Mouse (Mus musculus) mature B cell (primary cell): ENCODE measurements around the gene Ptcd1.
"Not testable (repeated sequence)": the region's sequence is repeated elsewhere in the genome, so short reads cannot be mapped to it uniquely, and the experiment has no call there.

Source experiments
- in situ Hi-C: fragments of 300-500 bp; cut with MboI; formaldehyde crosslinking; loops from 2 replicates; pipeline ENCODE4 v1.14.3; 2019

Ptcd1 gene

GRCm38 (mm10) chr5:145114606-145115473 lies 52.1 kb downstream of the Ptcd1 start:
- in situ Hi-C loops: no loop called here

GRCm38 (mm10) chr5:145114071-145114605 lies 52.8 kb downstream of the Ptcd1 start, which contains the start of gene Arpc1b:
Arpc1b (plus strand) TSS chr5:145114215.
- in situ Hi-C loops: no loop called here

GRCm38 (mm10) chr5:145113416-145113815 lies 53.5 kb downstream of the Ptcd1 start:
- in situ Hi-C loops: no loop called here

- in situ Hi-C loops: no loop called here
Observed at GRCm38 (mm10) chr5:145112566-145112965, 54.3 kb downstream of the Ptcd1 start.

- in situ Hi-C loops: no loop called here
Observed at GRCm38 (mm10) chr5:145110401-145110800, 56.5 kb downstream of the Ptcd1 start.

- in situ Hi-C loops: no loop called here
Observed at GRCm38 (mm10) chr5:145105694-145106275, 61.1 kb downstream of the Ptcd1 start.

- in situ Hi-C loops: no loop called here
Observed at GRCm38 (mm10) chr5:145104328-145104727, 62.6 kb downstream of the Ptcd1 start.

- in situ Hi-C loops: no loop called here
Observed at GRCm38 (mm10) chr5:145102706-145103105, 64.2 kb downstream of the Ptcd1 start.

- in situ Hi-C loops: not testable (repeated sequence)
Observed at GRCm38 (mm10) chr5:145101451-145101850, 65.5 kb downstream of the Ptcd1 start.

- in situ Hi-C loops: no loop called here
Observed at GRCm38 (mm10) chr5:145100960-145101359, 65.9 kb downstream of the Ptcd1 start.

GRCm38 (mm10) chr5:145098340-145098821 lies 68.5 kb downstream of the Ptcd1 start:
- in situ Hi-C loops: no loop called here
